Mouse (Mus musculus): Measurements from ENCODE around the gene Olfr282. TPM values are rescaled to one million over a fixed set of nuclear protein-coding genes. Genes with fewer than 3 reads are reported as not detected.
"Not testable (repeated sequence)": the region's sequence is repeated elsewhere in the genome, so short reads cannot be mapped to it uniquely, and the experiment has no call there.

The Olfr282 gene
- polyA plus RNA-seq (2015; fragmentation: Nextera tagmentation; extraction: Ambion mirVana), result not detected in 2 replicates

- H3K36me3 ChIP-seq (ENCODE audit: control insufficient read depth, insufficient read depth); H3K4me2 ChIP-seq (ENCODE audit: low read length); H3K4me3 ChIP-seq (replicated peaks; ENCODE audit: low read length); H3K27me3 ChIP-seq (replicated peaks; ENCODE audit: control insufficient read depth, insufficient read depth, low read length); H3K9me3 ChIP-seq (ENCODE audit: control insufficient read depth, low read length); H3K4me1 ChIP-seq (replicated peaks; ENCODE audit: control insufficient read depth, insufficient read depth, low read length); H3K9ac ChIP-seq (replicated peaks; ENCODE audit: low read depth, low read length); H3K27ac ChIP-seq (ENCODE audit: low read length); ATAC-seq: not testable (repeated sequence)
- WGBS, result 49% methylated on average over 5 of the region's 5 CpGs
These were observed at the start of gene Olfr282 for GRCm38 (mm10) chr15:98430925-98431324. Olfr282 (plus strand) TSS chr15:98431225.

GRCm38 (mm10) chr15:98387621-98388020 is 43.4 kb upstream of the Olfr282 start:
- WGBS, result 82% methylated on average over 2 of the region's 2 CpGs
- no peak overlapping the region for H3K9ac ChIP-seq (replicated peaks; ENCODE audit: low read depth, low read length)
- no peak overlapping the region for H3K4me2 ChIP-seq (ENCODE audit: low read length)
- no peaks in the 10 kb centered on the region for H3K9me3 ChIP-seq (ENCODE audit: control insufficient read depth, low read length)
- no peak overlapping the region for H3K27ac ChIP-seq (ENCODE audit: low read length)
- no peak overlapping the region for H3K4me3 ChIP-seq (replicated peaks; ENCODE audit: low read length)
- no peak for ATAC-seq
- H3K27me3 ChIP-seq (replicated peaks; ENCODE audit: control insufficient read depth, insufficient read depth, low read length), result no peaks in the 10 kb centered on the region
- no peaks in the 10 kb centered on the region for H3K4me1 ChIP-seq (replicated peaks; ENCODE audit: control insufficient read depth, insufficient read depth, low read length)
- no peaks in the 10 kb centered on the region for H3K36me3 ChIP-seq (ENCODE audit: control insufficient read depth, insufficient read depth)

- Histone ChIP-seq H3K36me3 (ENCODE audit: control insufficient read depth, insufficient read depth) (no peaks in the 10 kb centered on the region), H3K4me3 (replicated peaks; ENCODE audit: low read length) (no peak overlapping the region), H3K9me3 (ENCODE audit: control insufficient read depth, low read length) (no peaks in the 10 kb centered on the region), H3K27me3 (replicated peaks; ENCODE audit: control insufficient read depth, insufficient read depth, low read length) (no peaks in the 10 kb centered on the region), H3K4me2 (ENCODE audit: low read length) (no peak overlapping the region), H3K9ac (replicated peaks; ENCODE audit: low read depth, low read length) (no peak overlapping the region), H3K4me1 (replicated peaks; ENCODE audit: control insufficient read depth, insufficient read depth, low read length) (no peaks in the 10 kb centered on the region), H3K27ac (ENCODE audit: low read length) (no peak overlapping the region)
- WGBS, result 29% methylated on average over 7 of the region's 7 CpGs
- ATAC-seq, result 0 out of 2 replicates have a peak, but pooled peaks have one; percentile 36
These were observed 41.2 kb upstream of the Olfr282 start for GRCm38 (mm10) chr15:98389796-98390195.

GRCm38 (mm10) chr15:98391081-98391902 is 39.7 kb upstream of the Olfr282 start:
- Histone ChIP-seq H3K27ac (ENCODE audit: low read length) (no peak overlapping the region), H3K9me3 (ENCODE audit: control insufficient read depth, low read length) (peaks cover 3% of the 10 kb centered on the region; the same call in 1 of the 2 replicates), H3K36me3 (ENCODE audit: control insufficient read depth, insufficient read depth) (no peaks in the 10 kb centered on the region), H3K4me3 (replicated peaks; ENCODE audit: low read length) (no peak overlapping the region), H3K4me2 (ENCODE audit: low read length) (no peak overlapping the region), H3K4me1 (replicated peaks; ENCODE audit: control insufficient read depth, insufficient read depth, low read length) (no peaks in the 10 kb centered on the region), H3K9ac (replicated peaks; ENCODE audit: low read depth, low read length) (no peak overlapping the region), H3K27me3 (replicated peaks; ENCODE audit: control insufficient read depth, insufficient read depth, low read length) (no peaks in the 10 kb centered on the region)
- WGBS, result 65% methylated on average over 10 of the region's 10 CpGs
- no peak for ATAC-seq

GRCm38 (mm10) chr15:98391903-98392187 is 39.2 kb upstream of the Olfr282 start:
- no peak for ATAC-seq
- Histone ChIP-seq H3K4me1 (replicated peaks; ENCODE audit: control insufficient read depth, insufficient read depth, low read length) (no peaks in the 10 kb centered on the region), H3K27me3 (replicated peaks; ENCODE audit: control insufficient read depth, insufficient read depth, low read length) (no peaks in the 10 kb centered on the region), H3K36me3 (ENCODE audit: control insufficient read depth, insufficient read depth) (no peaks in the 10 kb centered on the region), H3K9me3 (ENCODE audit: control insufficient read depth, low read length) (peaks cover 3% of the 10 kb centered on the region; the same call in 1 of the 2 replicates), H3K27ac (ENCODE audit: low read length) (no peak overlapping the region), H3K4me2 (ENCODE audit: low read length) (no peak overlapping the region), H3K4me3 (replicated peaks; ENCODE audit: low read length) (no peak overlapping the region), H3K9ac (replicated peaks; ENCODE audit: low read depth, low read length) (no peak overlapping the region)
- WGBS, result 42% methylated on average over 2 of the region's 2 CpGs

- Histone ChIP-seq H3K27me3 (replicated peaks; ENCODE audit: control insufficient read depth, insufficient read depth, low read length) (no peaks in the 10 kb centered on the region), H3K9ac (replicated peaks; ENCODE audit: low read depth, low read length) (no peak overlapping the region), H3K4me3 (replicated peaks; ENCODE audit: low read length) (no peak overlapping the region), H3K27ac (ENCODE audit: low read length) (no peak overlapping the region), H3K4me1 (replicated peaks; ENCODE audit: control insufficient read depth, insufficient read depth, low read length) (no peaks in the 10 kb centered on the region), H3K9me3 (ENCODE audit: control insufficient read depth, low read length) (peaks cover 3% of the 10 kb centered on the region; the same call in 1 of the 2 replicates), H3K36me3 (ENCODE audit: control insufficient read depth, insufficient read depth) (no peaks in the 10 kb centered on the region), H3K4me2 (ENCODE audit: low read length) (no peak overlapping the region)
- 86% methylated on average over 1 of the region's 1 CpGs for WGBS
- ATAC-seq, result no peak
These were observed 33.9 kb upstream of the Olfr282 start for GRCm38 (mm10) chr15:98397136-98397535.

GRCm38 (mm10) chr15:98402356-98402755 is 28.7 kb upstream of the Olfr282 start:
- Histone ChIP-seq H3K27ac (ENCODE audit: low read length) (no peak overlapping the region), H3K36me3 (ENCODE audit: control insufficient read depth, insufficient read depth) (no peaks in the 10 kb centered on the region), H3K9me3 (ENCODE audit: control insufficient read depth, low read length) (peaks cover 4% of the 10 kb centered on the region; the same call in 1 of the 2 replicates), H3K4me1 (replicated peaks; ENCODE audit: control insufficient read depth, insufficient read depth, low read length) (no peaks in the 10 kb centered on the region), H3K4me3 (replicated peaks; ENCODE audit: low read length) (no peak overlapping the region), H3K9ac (replicated peaks; ENCODE audit: low read depth, low read length) (no peak overlapping the region), H3K27me3 (replicated peaks; ENCODE audit: control insufficient read depth, insufficient read depth, low read length) (no peaks in the 10 kb centered on the region), H3K4me2 (ENCODE audit: low read length) (no peak overlapping the region)
- ATAC-seq, result no peak
- WGBS, result 91% methylated on average over 10 of the region's 10 CpGs

GRCm38 (mm10) chr15:98408406-98409060 is 22.5 kb upstream of the Olfr282 start:
- no peak overlapping the region for H3K27ac ChIP-seq (ENCODE audit: low read length)
- 76% methylated on average over 17 of the region's 17 CpGs for WGBS

GRCm38 (mm10) chr15:98409635-98410034 is 21.4 kb upstream of the Olfr282 start:
- WGBS, result 93% methylated on average over 2 of the region's 2 CpGs
- Histone ChIP-seq H3K36me3 (ENCODE audit: control insufficient read depth, insufficient read depth) (no peaks in the 10 kb centered on the region), H3K27ac (ENCODE audit: low read length) (no peak overlapping the region), H3K4me2 (ENCODE audit: low read length) (no peak overlapping the region), H3K4me1 (replicated peaks; ENCODE audit: control insufficient read depth, insufficient read depth, low read length) (no peaks in the 10 kb centered on the region), H3K9me3 (ENCODE audit: control insufficient read depth, low read length) (peaks cover 4% of the 10 kb centered on the region; the same call in 1 of the 2 replicates), H3K9ac (replicated peaks; ENCODE audit: low read depth, low read length) (no peak overlapping the region), H3K4me3 (replicated peaks; ENCODE audit: low read length) (no peak overlapping the region), H3K27me3 (replicated peaks; ENCODE audit: control insufficient read depth, insufficient read depth, low read length) (no peaks in the 10 kb centered on the region)
- no peak for ATAC-seq

More at GRCm38 (mm10) chr15:98408406-98409060, 22.5 kb upstream of the Olfr282 start:
- H3K9ac ChIP-seq (replicated peaks; ENCODE audit: low read depth, low read length), result no peak overlapping the region
- no peaks in the 10 kb centered on the region for H3K36me3 ChIP-seq (ENCODE audit: control insufficient read depth, insufficient read depth)
- peaks cover 4% of the 10 kb centered on the region; the same call in 1 of the 2 replicates for H3K9me3 ChIP-seq (ENCODE audit: control insufficient read depth, low read length)
- no peak for ATAC-seq
- H3K27me3 ChIP-seq (replicated peaks; ENCODE audit: control insufficient read depth, insufficient read depth, low read length), result no peaks in the 10 kb centered on the region
- H3K4me1 ChIP-seq (replicated peaks; ENCODE audit: control insufficient read depth, insufficient read depth, low read length), result no peaks in the 10 kb centered on the region
- no peak overlapping the region for H3K4me3 ChIP-seq (replicated peaks; ENCODE audit: low read length)
- no peak overlapping the region for H3K4me2 ChIP-seq (ENCODE audit: low read length)

Data from forebrain, embryonic 16.5 days (tissue).